Mouse (Mus musculus) c-Kit-positive CD71-positive TER-119-negative erythroid progenitor cells, embryonic 14.5 days (primary cell): ENCODE measurements around the gene Pcdh9.

Source experiments
- DNase-seq: peaks from one replicate; pipeline ENCODE4 v3.0.0-alpha.2; 2013; ENCODE audit warnings: low read depth

Gene Pcdh9

DNA sequence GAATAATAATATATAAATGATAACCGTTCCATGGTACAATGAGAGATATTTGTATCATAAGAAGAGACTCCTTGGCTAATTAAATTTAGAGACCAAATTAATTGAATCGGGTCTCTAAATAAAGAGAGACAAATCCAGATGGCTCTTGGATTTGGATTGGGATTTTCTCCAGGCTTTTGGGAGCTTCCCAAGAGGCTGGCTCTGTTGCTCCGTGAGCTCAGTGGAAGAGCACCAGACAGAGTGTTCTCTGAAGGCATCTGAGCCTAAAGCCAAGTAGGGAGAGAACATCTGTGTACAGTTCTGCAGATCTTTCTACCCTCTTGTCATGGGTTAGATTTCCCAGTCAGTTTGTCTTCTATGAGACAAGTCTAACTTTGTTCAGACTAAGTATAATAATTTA is 95.9 kb downstream of the Pcdh9 start:
- no peak for DNase-seq

DNA sequence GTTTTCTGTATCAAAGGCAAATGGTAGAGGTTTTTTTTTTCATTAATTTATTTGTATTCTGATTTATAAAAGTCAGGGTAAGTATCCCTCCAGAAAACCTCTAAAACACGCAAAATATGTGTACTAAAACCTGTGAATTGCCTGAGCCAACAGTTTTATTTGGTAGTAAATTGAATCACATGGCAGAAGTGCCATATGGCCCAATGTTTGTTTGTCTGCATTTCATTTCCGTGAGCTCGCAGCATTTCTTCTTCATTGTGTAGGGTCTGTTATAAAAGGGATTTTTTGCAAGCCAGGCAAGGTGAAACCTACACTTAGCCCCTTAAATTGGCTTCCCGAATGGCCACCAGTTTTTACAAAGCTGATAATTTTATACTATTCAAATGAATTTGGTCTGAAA is 104.2 kb downstream of the Pcdh9 start:
- DNase-seq = no peak

- no peak for DNase-seq
Observed at GRCm38 (mm10) chr14:93785031-93785430, 105.4 kb downstream of the Pcdh9 start.

- DNase-seq = no peak
Observed at GRCm38 (mm10) chr14:93762855-93763254, 127.6 kb downstream of the Pcdh9 start.

DNA sequence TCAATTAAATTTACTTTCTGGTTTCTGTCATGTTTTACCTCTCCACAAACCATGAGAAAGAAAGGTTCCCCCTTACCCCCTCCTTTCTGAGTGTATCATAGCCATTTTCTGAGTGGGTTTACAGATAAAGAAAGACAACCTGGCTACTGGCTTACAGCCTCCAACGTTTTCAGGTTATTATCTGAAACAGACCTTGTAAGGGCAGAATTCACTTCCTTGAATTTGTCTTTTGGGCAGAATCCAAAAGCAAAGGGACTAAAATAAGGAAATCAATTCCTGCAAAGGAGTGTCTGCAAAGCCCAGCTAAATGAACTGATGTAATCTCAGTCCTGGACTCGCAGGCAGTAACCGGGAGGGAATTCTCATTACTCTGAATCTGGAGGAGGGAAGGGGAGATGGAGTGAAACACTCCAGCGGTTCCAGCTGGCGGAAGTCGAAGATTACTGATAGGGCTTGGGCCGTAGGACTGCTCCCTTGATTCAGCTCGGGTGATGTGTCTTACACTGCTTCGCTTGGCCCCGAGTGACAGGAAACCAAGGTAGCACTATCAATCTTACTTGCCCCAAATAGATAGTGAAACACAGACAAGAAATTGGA is 156.3 kb downstream of the Pcdh9 start:
- DNase-seq = no peak

- DNase-seq = no peak
Observed at GRCm38 (mm10) chr14:93725798-93726197, 164.7 kb downstream of the Pcdh9 start.

- DNase-seq = no peak
Observed at GRCm38 (mm10) chr14:93719208-93719607, 171.3 kb downstream of the Pcdh9 start.

- no peak for DNase-seq
Observed at GRCm38 (mm10) chr14:93713250-93713935, 177.1 kb downstream of the Pcdh9 start.

- DNase-seq = no peak
Observed at GRCm38 (mm10) chr14:93708651-93709050, 181.8 kb downstream of the Pcdh9 start.

- DNase-seq = no peak
Observed at GRCm38 (mm10) chr14:93701385-93702101, 188.9 kb downstream of the Pcdh9 start.

DNA sequence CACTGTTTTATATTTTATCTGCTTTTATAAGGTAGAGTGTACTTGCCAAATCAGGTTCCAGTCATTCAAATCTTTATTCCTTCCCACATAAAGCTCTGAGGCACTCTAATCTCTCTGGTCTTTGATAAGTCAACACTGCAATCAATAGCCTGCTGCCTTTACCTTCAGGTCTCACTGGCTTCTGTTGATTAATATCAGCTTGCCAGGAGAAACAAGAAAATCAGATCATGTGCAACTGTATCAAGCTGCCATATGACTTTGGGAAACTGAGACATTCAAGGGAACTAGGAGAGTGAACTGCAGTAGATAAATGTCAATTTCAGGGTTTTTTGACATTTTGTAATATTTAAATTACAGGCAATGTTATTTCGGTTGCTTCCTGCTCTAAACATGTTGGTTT is 189.6 kb downstream of the Pcdh9 start:
- no peak for DNase-seq

GRCm38 (mm10) chr14:93684641-93685040 is 205.8 kb downstream of the Pcdh9 start:
- DNase-seq = no peak

DNA sequence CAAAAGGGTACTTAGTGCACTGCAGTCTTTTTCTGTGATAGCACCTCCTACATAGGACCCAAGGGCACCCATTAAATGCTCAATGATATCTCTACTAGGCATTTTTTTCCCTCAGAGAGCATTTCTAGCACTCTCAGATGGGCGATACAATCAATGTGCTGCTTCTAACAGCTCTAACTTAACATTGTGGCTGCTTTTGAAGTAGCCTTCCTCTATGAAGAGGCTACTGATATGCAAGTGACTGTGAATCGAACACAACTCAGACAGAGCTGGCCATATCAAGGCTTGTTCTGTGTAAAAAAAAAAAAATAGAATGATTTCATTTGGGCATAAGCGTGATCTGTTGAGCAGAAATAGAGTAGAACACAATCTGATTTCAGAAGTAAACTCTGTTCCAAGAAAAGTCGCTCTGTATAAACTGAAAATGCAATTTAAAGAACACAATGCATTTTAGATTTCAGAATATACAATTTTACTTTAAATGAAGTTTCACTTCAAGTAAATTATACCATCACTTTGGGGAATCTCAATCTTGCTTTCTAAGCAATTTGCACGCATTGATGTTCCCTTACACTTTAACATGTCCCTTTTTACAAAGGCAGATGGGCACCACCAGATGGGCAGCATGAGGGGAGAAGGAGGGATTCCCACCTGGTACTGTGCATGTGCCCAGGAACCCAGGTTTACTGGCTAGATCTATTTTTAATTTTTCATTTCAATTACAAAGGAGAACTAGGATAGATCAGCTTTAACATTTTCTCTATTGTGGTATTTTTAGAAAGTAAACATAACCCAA is 215.0 kb downstream of the Pcdh9 start:
- DNase-seq = no peak

DNA sequence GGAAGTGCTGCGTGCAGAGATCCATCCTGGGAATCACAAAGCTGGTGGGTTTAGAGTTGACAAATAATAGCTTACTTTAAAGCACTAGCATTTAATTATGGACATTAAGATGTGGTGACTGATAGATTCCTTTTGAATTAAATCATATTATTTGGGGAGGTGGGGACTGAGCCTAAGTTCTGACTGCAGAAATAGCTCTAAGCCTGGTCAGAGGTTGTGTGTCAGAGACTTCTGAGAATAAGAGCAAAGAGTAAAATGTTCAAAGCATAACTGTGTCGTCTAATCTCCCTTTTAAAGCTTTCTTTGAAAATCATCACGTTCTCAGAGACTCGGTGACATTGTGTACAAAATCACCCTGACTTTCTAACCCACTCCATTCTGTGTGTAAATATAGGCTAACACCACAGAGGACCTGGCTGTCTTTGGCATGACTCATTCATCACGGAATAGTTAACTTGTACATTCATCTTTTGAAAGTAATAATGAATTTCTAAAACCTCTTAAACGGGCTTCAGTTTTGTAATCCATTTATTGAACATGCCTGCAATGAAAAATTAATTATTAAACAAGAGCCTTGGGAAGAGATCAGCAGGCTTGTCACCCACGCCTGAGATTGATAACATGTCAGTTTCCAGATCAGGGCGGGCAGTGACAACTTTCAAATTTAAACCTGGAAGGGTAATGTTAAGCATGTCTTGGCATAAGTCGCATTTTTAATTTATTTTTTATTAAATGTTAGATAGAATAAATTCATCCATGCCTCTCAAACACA is 236.3 kb downstream of the Pcdh9 start:
- DNase-seq = no peak

DNA sequence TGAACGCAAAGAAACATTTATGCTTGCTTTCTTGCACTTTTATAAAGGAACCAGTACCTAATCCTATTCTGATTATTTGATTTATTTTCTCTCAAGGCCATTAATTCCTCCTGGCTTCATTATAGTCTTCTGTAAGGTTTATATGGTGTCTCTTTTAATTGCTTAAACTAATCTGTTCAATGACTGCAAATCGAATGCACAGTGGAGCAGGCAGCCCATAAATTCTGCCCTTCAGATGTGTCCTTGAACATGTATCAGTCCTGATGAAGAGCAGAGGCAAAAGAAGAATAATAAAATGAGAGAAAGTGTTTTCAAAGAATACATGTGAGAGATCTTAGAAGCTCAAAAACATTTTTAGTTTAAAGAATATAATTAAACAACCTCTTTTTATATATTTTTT is 263.2 kb downstream of the Pcdh9 start:
- no peak for DNase-seq

- no peak for DNase-seq
Observed at GRCm38 (mm10) chr14:93624144-93624543, 266.3 kb downstream of the Pcdh9 start.

- DNase-seq = no peak
Observed at GRCm38 (mm10) chr14:93621211-93621610, 269.3 kb downstream of the Pcdh9 start.

GRCm38 (mm10) chr14:93607546-93607945 is 282.9 kb downstream of the Pcdh9 start:
- no peak for DNase-seq

GRCm38 (mm10) chr14:93599997-93600396 is 290.5 kb downstream of the Pcdh9 start:
- DNase-seq = no peak

GRCm38 (mm10) chr14:93585432-93586024 is 305.0 kb downstream of the Pcdh9 start:
- DNase-seq = no peak

- no peak for DNase-seq
Observed at GRCm38 (mm10) chr14:93564361-93564760, 326.1 kb downstream of the Pcdh9 start.
